Mouse (Mus musculus) G1E (cell line): ENCODE data around the gene Golga4.

ENCODE experiments used
- CTCF ChIP-seq: IDR thresholded peaks from 2 replicates; pipeline ENCODE4 v1.5.1; 2012; ENCODE audit warnings: low read depth, low read length, inconsistent platforms, mixed read lengths
- GATA1 ChIP-seq: IDR thresholded peaks from 2 replicates; pipeline ENCODE4 v1.6.1; 2012; ENCODE audit warnings: borderline replicate concordance, low read length, inconsistent platforms, mixed read lengths
- POLR2AphosphoS5 ChIP-seq: IDR thresholded peaks from 2 replicates; pipeline ENCODE4 v1.6.1; 2012; ENCODE audit warnings: low read depth, low read length, inconsistent platforms; ENCODE audit not compliant: insufficient replicate concordance
- TAL1 ChIP-seq: conservative IDR thresholded peaks from 2 replicates; pipeline ENCODE4 v1.6.1; 2012; ENCODE audit warnings: low read depth, low read length, inconsistent platforms, mixed read lengths

GRCm38 (mm10) chr9:118624146-118624545, 118.1 kb downstream of the Golga4 start:
- TF ChIP-seq CTCF, result no peak
- no peak for TF ChIP-seq GATA1
- no peak for TF ChIP-seq POLR2AphosphoS5
- no peak for TF ChIP-seq TAL1
